Mouse (Mus musculus) embryonic fibroblast, embryonic 13.5 days (primary cell): ENCODE measurements at regions not wholly inside any gene's neighbourhood (a gene's known extent, or its start where the extent isn't known, plus 50 kb on each side); places are given as distances from the start of the nearest gene placed in this dataset.

Experiments
- CTCF ChIP-seq: IDR thresholded peaks from 2 replicates; pipeline ENCODE4 v1.5.1; 2011; ENCODE audit warnings: mild to moderate bottlenecking, control low read depth, low read length, moderate library complexity, borderline replicate concordance; ENCODE audit not compliant: insufficient read depth
- POLR2A ChIP-seq: IDR thresholded peaks from 2 replicates; pipeline ENCODE4 v1.6.1; 2011; ENCODE audit warnings: low read depth, mild to moderate bottlenecking, control low read depth, low read length, moderate library complexity

- no peak for TF ChIP-seq CTCF
- TF ChIP-seq POLR2A: no peak
Measured at GRCm38 (mm10) chr2:159072997-159073690, 278.5 kb downstream of the Dhx35 start.
